ENCODE assay signal across 27 mouse cellular contexts in genomic region chr13:115020727-115021126, GRCm38 (mm10).
DNase-seq lines count a peak whose midpoint lies in the region; ATAC-seq and TF ChIP-seq lines count a peak whose summit lies in the region.
"Had no signal": no experiment of that assay in that cellular context is flagged by ENCODE, and none has a peak within 500 bp of the region (broad histone marks: within the 10 kb centered on the region; RNA-seq: fewer than 3 reads in every experiment).

No protein-coding gene starts in this region.

- peak overlapping the region; percentile 89 for H3K27ac ChIP-seq in heart, embryonic 12.5 days (ENCODE audit: poor library complexity, severe bottlenecking)
- H3K27ac ChIP-seq in heart, postnatal 0 days (ENCODE audit: low read depth): peak overlapping the region; percentile 83
- H3K27ac ChIP-seq: hindbrain, embryonic 10.5 days; hindbrain, embryonic 15.5 days; kidney, embryonic 15.5 days; liver, embryonic 14.5 days; midbrain, embryonic 13.5 days; neural tube, embryonic 15.5 days had no signal

- H3K9ac ChIP-seq in heart, embryonic 12.5 days: no peak overlapping the region
- H3K9ac ChIP-seq in heart, postnatal 0 days (replicated peaks; ENCODE audit: low read depth, low read length): no peak overlapping the region
- H3K9ac ChIP-seq: hindbrain, embryonic 15.5 days; kidney, embryonic 15.5 days; liver, embryonic 14.5 days; lung, embryonic 14.5 days; midbrain, embryonic 13.5 days; neural tube, embryonic 15.5 days had no signal

- H3K27me3 ChIP-seq in heart, embryonic 12.5 days (replicated peaks): no peaks in the 10 kb centered on the region
- H3K27me3 ChIP-seq in heart, postnatal 0 days (ENCODE audit: control insufficient read depth, insufficient read depth, low read length): no peaks in the 10 kb centered on the region
- H3K27me3 ChIP-seq: hindbrain, embryonic 15.5 days; kidney, embryonic 15.5 days; midbrain, embryonic 13.5 days; neural tube, embryonic 15.5 days had no signal

- DNase-seq in heart, adult 9 months (ENCODE audit: low spot score in 2 of 2): no peak
- DNase-seq in heart, postnatal 0 days (ENCODE audit: low spot score): no peak
- no peak for DNase-seq in heart, adult 8-10 months (ENCODE audit: low spot score)
- no peak for DNase-seq in embryo, embryonic 10.5 days (ENCODE audit: low spot score)
- DNase-seq in lung, adult 18-20 months: no peak
- DNase-seq: adrenal gland, postnatal 14 days; cerebellum, adult 11 months; cerebellum, adult 9-11 months; kidney, adult 18-20 months; kidney, postnatal 25 days; liver; lung, embryonic 14.5 days; lung, postnatal 14 days; right cerebral cortex, postnatal 25 days; thymus, adult 2 months; thymus, postnatal 36 days had no signal

- WGBS in heart, embryonic 12.5 days: 82% methylated on average over 4 of the region's 4 CpGs
- WGBS in heart, postnatal 0 days: 79% methylated on average over 4 of the region's 4 CpGs

- no peaks in the 10 kb centered on the region for H3K36me3 ChIP-seq in heart, embryonic 12.5 days
- H3K36me3 ChIP-seq in heart, postnatal 0 days (replicated peaks; ENCODE audit: control insufficient read depth, insufficient read depth, low read length): no peaks in the 10 kb centered on the region
- H3K36me3 ChIP-seq: hindbrain, embryonic 10.5 days; hindbrain, embryonic 15.5 days; kidney, embryonic 15.5 days; midbrain, embryonic 13.5 days; neural tube, embryonic 15.5 days had no signal

- H3K4me2 ChIP-seq in heart, embryonic 12.5 days: no peak overlapping the region
- no peak overlapping the region for H3K4me2 ChIP-seq in heart, postnatal 0 days (ENCODE audit: low read depth, low read length)
- H3K4me2 ChIP-seq: hindbrain, embryonic 15.5 days; kidney, embryonic 15.5 days; lung, embryonic 14.5 days; midbrain, embryonic 13.5 days; neural tube, embryonic 15.5 days had no signal

- no peaks in the 10 kb centered on the region for H3K9me3 ChIP-seq in heart, embryonic 12.5 days (replicated peaks)
- no peaks in the 10 kb centered on the region for H3K9me3 ChIP-seq in heart, postnatal 0 days (replicated peaks; ENCODE audit: control insufficient read depth, low read length)
- H3K9me3 ChIP-seq: hindbrain, embryonic 10.5 days; hindbrain, embryonic 15.5 days; kidney, embryonic 15.5 days; midbrain, embryonic 13.5 days; neural tube, embryonic 15.5 days had no signal

- no peak for TF ChIP-seq CTCF in heart, postnatal 0 days (IDR thresholded peaks at IDR 0.05; ENCODE audit: low read depth)

- H3K4me1 ChIP-seq in heart, embryonic 12.5 days (replicated peaks): peaks cover 60% of the 10 kb centered on the region
- peaks cover 40% of the 10 kb centered on the region for H3K4me1 ChIP-seq in heart, postnatal 0 days (ENCODE audit: control insufficient read depth, insufficient read depth)
- H3K4me1 ChIP-seq: hindbrain, embryonic 15.5 days; kidney, embryonic 15.5 days; midbrain, embryonic 13.5 days had no signal

- TF ChIP-seq EP300 in heart, postnatal 0 days (IDR thresholded peaks at IDR 0.05; ENCODE audit: low read depth): no peak

- no peak overlapping the region for H3K4me3 ChIP-seq in heart, embryonic 12.5 days
- H3K4me3 ChIP-seq in heart, postnatal 0 days (ENCODE audit: low read depth, low read length): no peak overlapping the region
- H3K4me3 ChIP-seq: erythroblast, embryonic 14.5 days; hindbrain, embryonic 10.5 days; hindbrain, embryonic 15.5 days; kidney, embryonic 15.5 days; midbrain, embryonic 13.5 days; neural tube, embryonic 15.5 days had no signal

- ATAC-seq in heart, embryonic 12.5 days (ENCODE audit: insufficient number of reproducible peaks, low FRiP score): no peak
- no peak for ATAC-seq in heart, postnatal 0 days (ENCODE audit: insufficient read depth, low read depth)
- peak; percentile 87 for ATAC-seq in granulocyte monocyte progenitor cell, adult 5-6 weeks (replicated peaks; ENCODE audit: poor library complexity, severe bottlenecking)
- ATAC-seq: forebrain, embryonic 16.5 days; inflammation-experienced regulatory T-cells, adult 6 months had no signal
